Mouse (Mus musculus): ENCODE data around the gene Rfc2.

The Rfc2 gene

GRCm38 (mm10) chr5:134565696-134566095 lies 15.5 kb upstream of the Rfc2 start:
- DNase-seq (ENCODE audit: low spot score in 2 of 2), result no peak

DNA sequence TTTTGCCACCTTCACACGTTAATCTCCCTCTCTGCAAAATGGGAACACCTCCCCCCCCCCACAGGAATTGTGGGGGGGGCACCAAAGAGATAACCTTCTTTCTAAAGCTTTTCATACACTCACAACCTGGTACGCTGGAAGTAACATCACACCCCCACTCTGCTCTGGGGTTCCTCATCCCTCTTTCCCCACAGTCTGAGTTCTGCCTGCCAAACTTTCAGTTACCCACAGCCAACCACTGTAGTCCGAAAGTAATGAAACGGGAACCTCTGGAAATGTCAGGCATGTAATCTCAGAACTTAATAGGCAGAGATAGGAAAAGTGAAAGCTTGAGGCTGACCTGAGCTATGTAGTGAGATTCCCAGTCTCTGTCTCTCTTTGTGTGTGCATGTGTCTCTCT lies 13.7 kb upstream of the Rfc2 start:
- DNase-seq (ENCODE audit: low spot score in 2 of 2), result no peak

- DNase-seq (ENCODE audit: low spot score in 2 of 2), result no peak
Observed at GRCm38 (mm10) chr5:134568030-134568429, 13.1 kb upstream of the Rfc2 start.

DNA sequence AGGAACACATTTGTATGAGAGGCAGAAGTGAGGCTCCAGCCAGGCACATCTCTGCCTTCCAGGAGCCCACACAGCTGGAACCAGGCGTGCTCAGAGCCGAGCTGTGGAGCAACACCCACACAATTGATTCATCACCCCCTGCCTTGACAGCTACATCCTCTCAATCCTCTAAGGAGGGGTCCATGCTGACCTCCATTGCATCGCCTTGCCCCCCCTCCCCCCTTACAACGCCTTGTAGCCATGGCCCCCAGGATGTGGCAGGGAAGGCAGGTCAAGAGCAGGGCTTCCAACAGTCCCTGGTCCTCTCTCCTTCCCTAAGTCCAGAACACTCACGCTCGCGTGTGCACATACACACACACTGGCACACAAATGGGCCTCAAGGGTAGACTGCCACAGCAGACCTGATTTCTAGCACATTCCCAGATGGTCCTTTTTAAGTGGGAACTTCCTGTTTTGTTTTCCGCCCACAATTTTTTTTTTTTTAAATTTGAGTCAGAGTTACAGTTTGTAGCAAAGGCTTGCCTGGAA lies 12.1 kb upstream of the Rfc2 start:
- DNase-seq (ENCODE audit: low spot score in 2 of 2), result no peak

DNA sequence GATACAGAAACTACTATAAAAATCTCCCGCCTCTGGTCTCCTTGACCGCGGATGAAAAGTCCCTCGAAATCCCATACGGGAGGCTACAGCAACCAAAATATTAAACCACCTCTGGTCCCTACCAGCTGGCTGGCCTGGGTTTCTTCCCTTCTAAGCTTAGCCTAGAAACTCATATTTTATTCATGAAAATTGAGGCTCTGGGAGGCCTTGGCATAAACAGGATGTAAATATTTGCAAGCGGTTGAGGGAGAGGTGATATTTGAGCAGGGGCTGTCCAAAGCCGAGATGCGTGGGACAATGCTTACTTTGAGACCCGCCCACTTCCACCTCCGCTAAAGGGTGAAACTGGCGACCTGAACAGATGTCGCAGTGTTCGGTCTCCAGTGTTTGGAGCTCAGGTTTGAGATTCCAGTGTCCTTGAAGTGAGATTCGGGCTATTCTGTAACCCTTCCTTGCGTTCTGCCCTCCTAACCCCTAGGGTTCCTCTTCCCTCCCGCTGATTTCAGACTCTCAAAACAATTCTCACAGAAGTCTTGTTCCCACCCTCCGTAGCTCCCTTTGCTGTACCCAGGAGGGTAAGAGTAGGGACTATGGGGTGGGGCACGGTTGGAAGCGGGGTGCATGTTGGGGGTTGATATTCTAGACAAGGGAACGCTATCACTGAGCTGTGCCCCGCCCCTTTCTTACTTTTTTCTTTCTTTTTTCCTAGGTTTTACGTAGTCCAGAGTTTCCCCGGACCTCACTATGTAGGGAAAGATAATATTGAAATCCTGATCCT lies 9.2 kb upstream of the Rfc2 start:
- no peak for DNase-seq (ENCODE audit: low spot score in 2 of 2)

- DNase-seq (ENCODE audit: low spot score in 2 of 2), result no peak
Observed at GRCm38 (mm10) chr5:134572508-134573214, 8.5 kb upstream of the Rfc2 start.

GRCm38 (mm10) chr5:134575833-134576232 lies 5.3 kb upstream of the Rfc2 start:
- no peak for DNase-seq (ENCODE audit: low spot score in 2 of 2)

- DNase-seq (ENCODE audit: low spot score in 2 of 2), result no peak
Observed at GRCm38 (mm10) chr5:134576517-134577220, 4.5 kb upstream of the Rfc2 start.

DNA sequence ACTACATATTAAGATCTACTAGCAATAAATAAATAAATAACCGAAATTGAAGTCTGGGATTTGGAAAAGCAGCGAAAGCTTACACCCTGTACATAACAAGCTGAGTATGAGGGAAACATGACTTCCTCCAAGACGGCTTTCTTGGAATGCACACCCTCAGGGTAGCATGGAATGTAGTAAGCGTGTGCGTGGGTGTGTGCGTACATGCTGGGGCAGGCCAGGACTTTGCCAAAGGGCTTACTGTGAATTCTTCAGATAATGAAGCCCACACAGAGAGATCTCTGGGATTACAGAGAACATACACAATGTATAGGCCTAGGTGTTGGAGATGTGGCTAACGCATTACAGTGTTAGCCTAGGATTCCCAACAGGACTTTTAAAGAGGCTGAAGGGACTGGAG lies 3.6 kb upstream of the Rfc2 start:
- no peak for DNase-seq (ENCODE audit: low spot score in 2 of 2)

- no peak for DNase-seq (ENCODE audit: low spot score in 2 of 2)
Observed at GRCm38 (mm10) chr5:134579135-134579534, 2.0 kb upstream of the Rfc2 start.

- peak; percentile 92 to 93 for DNase-seq (ENCODE audit: low spot score in 2 of 2)
Observed at GRCm38 (mm10) chr5:134582221-134582907, 1.2 kb downstream of the Rfc2 start.

DNA sequence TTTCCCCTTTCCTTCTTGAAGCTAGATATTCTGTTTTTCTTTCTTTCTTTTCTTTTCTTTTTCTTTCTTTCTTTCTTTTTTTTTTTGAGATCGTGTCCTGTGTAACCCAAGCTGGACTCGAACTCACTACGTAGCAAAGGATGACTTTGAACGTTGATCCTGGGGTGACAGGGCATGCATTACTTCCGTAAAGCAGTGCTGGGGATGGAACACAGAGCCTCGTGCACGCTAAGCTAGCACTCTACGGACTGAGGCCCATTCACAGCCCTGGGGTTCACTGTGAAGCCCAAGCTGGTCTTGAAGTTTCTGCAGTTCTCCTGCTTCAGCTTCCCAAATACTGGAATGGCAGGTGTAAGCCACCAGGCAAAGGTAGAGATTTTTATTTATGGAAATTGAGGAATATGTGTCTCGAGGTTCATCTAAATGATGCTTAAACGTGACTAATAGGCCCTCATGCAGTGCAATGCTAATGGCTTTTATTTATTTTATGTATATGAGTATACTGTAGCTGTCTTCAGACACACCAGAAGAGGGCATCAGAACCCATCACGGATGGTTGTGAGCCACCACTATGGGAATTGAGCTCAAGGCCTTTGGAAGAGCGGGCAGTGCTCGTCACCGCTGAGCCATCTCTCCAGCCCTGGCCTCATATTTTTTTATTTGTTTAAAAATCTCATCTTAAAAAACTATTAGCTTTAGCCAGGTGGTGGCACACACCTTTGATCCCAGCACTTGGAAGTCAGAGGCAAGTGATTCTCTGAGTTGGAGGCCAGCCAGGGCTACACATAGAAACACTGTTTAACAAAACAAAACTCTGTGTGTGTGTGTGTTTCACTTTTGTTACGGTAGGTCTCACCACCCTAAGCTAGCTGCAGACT lies 2.1 kb downstream of the Rfc2 start:
- no peak for DNase-seq (ENCODE audit: low spot score in 2 of 2)

DNA sequence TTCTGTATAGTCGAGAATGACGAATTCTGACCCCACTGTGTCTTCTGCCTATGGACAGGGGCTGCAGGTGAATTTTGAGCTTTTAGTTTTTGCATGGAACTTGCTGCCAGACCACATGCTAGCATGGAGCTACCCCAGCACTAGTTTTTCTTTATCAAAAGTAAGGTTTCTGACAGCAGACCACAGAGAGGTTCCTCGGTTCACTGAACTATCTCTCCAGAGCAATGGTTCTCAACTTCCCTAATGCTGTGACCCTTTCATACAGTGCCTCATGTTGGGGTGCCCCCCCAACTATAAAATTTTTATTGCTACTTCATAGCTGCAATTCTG lies 2.7 kb downstream of the Rfc2 start:
- DNase-seq (ENCODE audit: low spot score in 2 of 2), result no peak

DNA sequence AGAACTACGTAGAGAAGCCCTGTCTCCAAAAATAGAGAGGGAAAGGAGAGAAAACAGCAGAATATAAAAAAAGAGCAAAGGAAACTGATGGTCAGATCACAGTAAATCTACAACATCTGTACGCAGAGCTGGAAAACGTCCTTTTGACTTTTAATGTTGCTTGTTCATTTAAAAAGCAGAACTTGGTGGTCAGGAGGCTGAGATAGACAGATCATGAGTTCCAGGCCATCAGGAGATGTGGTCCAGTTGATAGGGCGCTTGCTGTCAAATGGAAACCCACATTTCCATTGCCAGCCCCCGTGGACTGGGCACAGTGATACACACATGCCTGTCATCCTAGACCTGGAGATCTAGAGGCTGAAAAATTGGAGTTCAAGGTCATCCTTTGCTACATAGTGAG lies 3.6 kb downstream of the Rfc2 start:
- DNase-seq (ENCODE audit: low spot score in 2 of 2), result no peak

GRCm38 (mm10) chr5:134589900-134590299 lies 8.7 kb downstream of the Rfc2 start:
- no peak for DNase-seq (ENCODE audit: low spot score in 2 of 2)

DNA sequence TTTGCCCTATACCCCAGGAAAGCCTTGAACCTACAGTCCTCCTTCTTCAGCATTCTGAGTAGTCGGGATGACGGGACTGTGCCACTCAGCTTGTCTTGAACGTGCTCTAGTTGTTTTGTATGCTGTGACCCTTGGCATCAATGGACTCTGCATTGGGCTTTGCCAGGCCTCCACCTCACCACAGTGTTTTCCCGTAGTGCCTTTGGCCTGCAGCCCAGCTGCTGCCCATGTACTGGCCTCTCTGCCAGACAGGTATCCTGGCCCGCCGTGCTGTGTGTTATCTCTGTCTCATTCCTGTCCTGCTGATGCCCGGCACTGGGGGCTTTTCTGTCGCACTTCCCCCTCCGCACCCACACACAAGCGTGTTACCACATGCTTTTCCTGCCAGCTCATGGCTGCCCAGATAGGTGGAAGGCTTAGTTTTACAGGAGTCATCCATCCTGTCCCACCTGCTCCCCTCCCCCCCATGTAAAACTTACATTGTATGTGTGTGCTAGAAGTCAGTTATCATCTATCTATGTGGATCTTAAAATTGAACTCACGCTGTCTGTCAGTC lies 10.9 kb downstream of the Rfc2 start:
- no peak for DNase-seq (ENCODE audit: low spot score in 2 of 2)

GRCm38 (mm10) chr5:134593093-134593492 lies 11.9 kb downstream of the Rfc2 start:
- DNase-seq (ENCODE audit: low spot score in 2 of 2), result no peak

- no peak for DNase-seq (ENCODE audit: low spot score in 2 of 2)
Observed at GRCm38 (mm10) chr5:134597711-134598110, 16.5 kb downstream of the Rfc2 start.

GRCm38 (mm10) chr5:134604376-134604775 lies 23.2 kb downstream of the Rfc2 start:
- DNase-seq (ENCODE audit: low spot score in 2 of 2), result no peak

GRCm38 (mm10) chr5:134606314-134606713 lies 25.1 kb downstream of the Rfc2 start:
- DNase-seq (ENCODE audit: low spot score in 2 of 2), result no peak

- no peak for DNase-seq (ENCODE audit: low spot score in 2 of 2)
Observed at GRCm38 (mm10) chr5:134607121-134607520, 26.0 kb downstream of the Rfc2 start.

Data from frontal cortex, postnatal 14 days (tissue).